Mouse (Mus musculus) kidney, postnatal 0 days (tissue): ENCODE measurements around the gene Rdh13. TPM values are rescaled to one million over a fixed set of nuclear protein-coding genes. Genes with fewer than 3 reads are reported as not detected.

Experiments used
- ATAC-seq: fragments of 200-750 bp; cut with Nextera tagmentation; replicated peaks from 2 replicates; pipeline ENCODE4 v1.8.0; 2017; ENCODE audit warnings: low read depth, moderate number of reproducible peaks, moderate TSS enrichment, moderate library complexity; ENCODE audit not compliant: low FRiP score
- DNase-seq: peaks from one replicate; pipeline ENCODE4 v3.0.0-alpha.2; 2016; ENCODE audit warnings: low spot score
- H3K27ac ChIP-seq: fragments of 300-500 bp; sonication (generic); 2 replicates; pipeline ENCODE4 v1.5.1; 2014; ENCODE audit warnings: mild to moderate bottlenecking
- H3K27me3 ChIP-seq: fragments of 300-500 bp; sonication (generic); 2 replicates; pipeline ENCODE4 v1.6.1; 2014; ENCODE audit warnings: low read length, mixed read lengths; ENCODE audit not compliant: insufficient read depth
- H3K36me3 ChIP-seq: fragments of 300-500 bp; sonication (generic); 2 replicates; pipeline ENCODE4 v1.6.1; 2014; ENCODE audit warnings: low read length, mixed read lengths; ENCODE audit not compliant: insufficient read depth
- H3K4me1 ChIP-seq: fragments of 300-500 bp; sonication (generic); replicated peaks from 2 replicates; pipeline ENCODE4 v1.6.1; 2014; ENCODE audit warnings: antibody characterized with exemption, low read length, mixed read lengths; ENCODE audit not compliant: insufficient read depth
- H3K4me2 ChIP-seq: fragments of 300-500 bp; sonication (generic); 2 replicates; pipeline ENCODE4 v1.6.1; 2014; ENCODE audit warnings: mild to moderate bottlenecking, low read length, moderate library complexity, mixed read lengths
- H3K4me3 ChIP-seq: fragments of 300-500 bp; sonication (generic); replicated peaks from 2 replicates; pipeline ENCODE4 v1.5.1; 2014; ENCODE audit warnings: low read depth, low read length
- H3K9ac ChIP-seq: fragments of 300-500 bp; sonication (generic); 2 replicates; pipeline ENCODE4 v1.6.1; 2014; ENCODE audit warnings: low read depth, low read length
- H3K9me3 ChIP-seq: fragments of 300-500 bp; sonication (generic); replicated peaks from 2 replicates; pipeline ENCODE4 v1.6.1; 2016; ENCODE audit warnings: low read length, inconsistent platforms, mixed read lengths
- CTCF ChIP-seq: IDR thresholded peaks from 2 replicates; pipeline ENCODE4 v1.5.1; 2016; ENCODE audit warnings: antibody characterized with exemption, low read depth, mild to moderate bottlenecking, moderate library complexity
- WGBS: fragments of 180-500 bp; shearing (Covaris S2); extraction: QIAGEN DNeasy Blood & Tissue Kit; methylation state at CpG from one replicate; pipeline ENCODE4 v1.1.7; 2014; 5-methylcytosine and 5-hydroxymethylcytosine counted together
- polyA plus RNA-seq: library from polyadenylated mRNA; unstranded; fragments of >200 nt; fragmentation: Nextera tagmentation; extraction: Ambion mirVana; gene quantifications from 2 replicates; pipeline ENCODE4 v1.2.1, GENCODE M21; 2015

The Rdh13 gene
- 24.3 and 26.5 TPM in 2 replicates for polyA plus RNA-seq

DNA sequence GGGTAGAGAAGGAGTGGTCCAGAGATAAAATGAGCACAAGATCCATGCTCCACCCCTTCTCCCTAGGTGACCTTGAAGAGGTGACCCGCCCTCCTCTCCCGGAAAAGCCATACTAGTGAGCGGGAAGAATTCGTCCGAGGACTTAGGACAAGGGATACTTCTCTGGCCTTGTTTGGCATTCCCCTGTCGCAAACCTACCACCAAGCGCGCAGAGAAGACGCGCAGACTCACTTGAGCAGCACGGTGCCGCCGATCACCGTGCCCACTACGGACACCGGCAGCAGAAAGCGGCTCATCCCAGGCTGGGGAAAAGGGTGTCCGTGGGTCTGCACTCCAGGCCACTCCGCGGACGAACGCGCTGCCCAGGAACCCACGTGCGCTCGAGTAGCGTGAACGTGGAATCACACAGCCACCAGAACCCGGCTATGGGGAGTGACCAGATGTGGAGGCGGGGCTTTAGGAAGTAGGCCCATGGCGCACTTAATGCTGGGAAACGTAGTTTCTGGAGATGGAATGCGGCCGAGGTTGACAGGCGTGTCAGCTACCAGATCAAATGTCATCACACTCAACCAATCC, at the start of gene Rdh13:
Rdh13 (minus strand) TSS at position 434 of the 576 bp plus-strand sequence.
- 0% methylated on average over 35 of the region's 35 CpGs for WGBS
- Histone ChIP-seq H3K36me3 (peaks cover 17% of the 10 kb centered on the region; the same call in 1 of the 2 replicates), H3K4me3 (peak within 1 kb of the TSS; percentile 81), H3K27me3 (no peaks in the 10 kb centered on the region), H3K4me2 (peak within 1 kb of the TSS; percentile 75), H3K9ac (peak within 1 kb of the TSS; percentile 73), H3K27ac (peak within 1 kb of the TSS; percentile 76), H3K9me3 (no peaks in the 10 kb centered on the region), H3K4me1 (no peaks in the 10 kb centered on the region)
- peak; percentile 15 for TF ChIP-seq CTCF
- peak; percentile 97 for DNase-seq
- ATAC-seq = peak; percentile 95

DNA sequence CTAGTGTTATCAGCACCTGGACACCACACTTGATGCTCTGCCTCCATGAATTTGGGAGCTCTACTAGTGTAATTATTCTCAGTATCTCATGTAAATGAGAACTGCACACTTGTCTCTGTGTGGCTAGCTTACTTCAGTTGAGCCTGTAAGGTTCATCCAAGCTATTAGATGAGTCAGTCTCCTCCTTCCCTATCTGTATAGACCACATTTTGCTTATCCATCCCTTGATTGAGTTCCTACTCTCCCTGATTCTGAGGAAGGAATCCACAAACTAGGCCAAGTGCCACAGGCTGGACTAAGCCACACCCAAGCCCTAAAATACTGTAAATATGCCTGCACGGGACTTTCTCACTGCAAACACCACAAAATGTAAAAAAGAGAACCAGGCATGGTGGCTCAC, 48.5 kb upstream of the Rdh13 start:
- no peak for TF ChIP-seq CTCF
- H3K27me3 ChIP-seq = no peaks in the 10 kb centered on the region
- 58% methylated on average over 1 of the region's 1 CpGs for WGBS
- H3K4me2 ChIP-seq = no peak overlapping the region
- H3K4me1 ChIP-seq = peaks cover 3% of the 10 kb centered on the region; the same call in 1 of the 2 replicates
- DNase-seq (no peak), ATAC-seq (no peak)
- H3K36me3 ChIP-seq = peaks cover 27% of the 10 kb centered on the region; the same call in 1 of the 2 replicates
- no peaks in the 10 kb centered on the region for H3K9me3 ChIP-seq
- no peak overlapping the region for H3K27ac ChIP-seq
- H3K9ac ChIP-seq = no peak overlapping the region
- no peak overlapping the region for H3K4me3 ChIP-seq

DNA sequence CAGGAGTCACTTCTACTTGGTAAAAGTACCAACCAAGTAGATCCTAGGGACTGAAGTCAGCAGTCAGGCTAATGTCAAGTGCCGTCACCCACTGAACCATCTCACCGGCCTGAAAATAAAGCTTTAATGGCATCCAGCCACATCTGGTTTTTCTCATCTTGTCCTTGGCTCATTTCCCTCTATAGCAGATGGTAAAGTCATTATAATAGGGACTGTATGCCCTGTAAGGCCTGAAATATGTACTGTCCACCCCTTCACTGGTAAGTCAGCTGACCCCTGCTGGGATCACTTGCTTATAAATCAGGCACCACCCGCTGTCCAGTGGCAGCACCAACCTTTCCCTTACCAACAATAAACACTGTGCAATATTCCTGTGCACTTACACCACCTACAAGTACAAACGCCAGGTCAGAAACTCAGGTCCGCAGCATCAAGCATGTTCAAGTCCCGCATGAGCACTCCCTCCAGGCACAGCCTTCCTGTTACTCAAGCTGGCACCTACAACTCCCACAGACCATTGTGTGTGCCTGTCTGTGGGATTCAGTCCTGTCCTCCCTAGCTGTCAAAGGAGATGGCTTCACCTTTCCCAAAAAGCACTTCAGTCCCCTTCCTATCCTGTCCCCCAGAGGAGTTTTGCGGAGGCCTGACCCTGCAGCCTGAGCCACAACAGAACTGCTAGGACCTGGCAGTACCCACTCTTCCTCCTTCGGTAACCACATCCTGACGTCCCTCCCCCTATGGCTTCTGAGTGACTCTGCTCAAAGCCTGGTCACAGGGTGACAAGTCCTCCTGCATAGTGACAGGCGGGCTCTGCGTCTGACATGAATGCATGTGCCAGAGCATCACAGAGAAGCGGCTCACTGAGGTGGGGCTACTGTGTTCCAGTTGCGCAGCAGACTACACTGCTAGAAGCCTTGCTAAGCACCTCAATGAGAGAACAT, 47.1 kb upstream of the Rdh13 start:
- Histone ChIP-seq H3K9me3 (no peaks in the 10 kb centered on the region), H3K36me3 (peaks cover 27% of the 10 kb centered on the region; the same call in 1 of the 2 replicates), H3K4me1 (no peaks in the 10 kb centered on the region), H3K27me3 (no peaks in the 10 kb centered on the region), H3K9ac (no peak overlapping the region), H3K4me2 (no peak overlapping the region), H3K27ac (no peak overlapping the region), H3K4me3 (no peak overlapping the region)
- TF ChIP-seq CTCF = no peak
- DNase-seq (peak; percentile 56), ATAC-seq (peak; percentile 64)
- 54% methylated on average over 13 of the region's 13 CpGs for WGBS

DNA sequence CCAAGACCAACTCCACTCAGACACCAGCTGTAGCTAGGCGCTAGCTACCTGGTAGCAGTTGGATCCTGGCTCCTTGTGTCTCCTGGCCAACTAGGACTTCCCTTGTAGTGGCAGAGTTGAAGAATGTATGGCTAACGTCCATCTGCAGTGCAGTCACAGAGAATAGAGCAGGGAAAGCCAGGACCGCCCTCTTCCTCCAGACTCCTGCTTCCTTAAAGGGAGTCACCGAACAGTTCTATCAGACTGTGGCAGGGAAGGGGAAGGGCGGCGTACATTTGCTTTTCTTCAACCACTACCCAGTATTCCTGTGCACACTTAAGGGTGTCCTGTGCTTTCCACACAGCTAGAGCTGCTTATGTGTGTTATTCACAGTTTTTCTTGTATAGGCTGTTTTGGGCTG, 45.9 kb upstream of the Rdh13 start:
- Histone ChIP-seq H3K4me2 (no peak overlapping the region), H3K27me3 (no peaks in the 10 kb centered on the region), H3K9me3 (no peaks in the 10 kb centered on the region), H3K4me1 (no peaks in the 10 kb centered on the region), H3K36me3 (peaks cover 25% of the 10 kb centered on the region; the same call in 1 of the 2 replicates), H3K27ac (peak overlapping the region; percentile 48), H3K9ac (no peak overlapping the region), H3K4me3 (no peak overlapping the region)
- no peak for ATAC-seq
- DNase-seq = peak; percentile 44
- WGBS = 65% methylated on average over 6 of the region's 6 CpGs
- TF ChIP-seq CTCF = no peak

GRCm38 (mm10) chr7:4482281-4482680, 36.8 kb upstream of the Rdh13 start:
- H3K36me3 ChIP-seq = peaks cover 46% of the 10 kb centered on the region

DNA sequence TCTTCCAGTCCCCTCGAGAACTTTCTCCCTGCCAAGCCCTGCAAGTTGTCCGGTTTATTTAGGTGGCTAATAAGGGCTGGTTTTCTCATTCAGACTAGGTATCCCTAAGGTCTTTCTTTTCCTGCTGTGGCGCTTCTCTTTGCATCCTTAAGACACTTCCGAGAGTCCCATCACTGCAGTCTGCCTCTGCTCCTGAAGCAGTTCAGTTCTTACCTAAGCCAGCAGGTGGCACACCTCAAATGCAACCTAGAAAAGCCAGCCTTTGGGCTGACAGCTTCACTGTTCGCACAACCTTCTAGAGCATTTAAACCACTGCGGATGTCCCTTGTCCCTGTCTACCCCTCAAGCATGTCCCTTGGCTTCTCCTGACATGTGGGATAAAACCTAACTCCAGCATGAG, 34.2 kb upstream of the Rdh13 start:
- Histone ChIP-seq H3K4me2 (peak overlapping the region; percentile 64; the same call in 1 of the 2 replicates), H3K4me1 (peaks cover 9% of the 10 kb centered on the region; the same call in 1 of the 2 replicates), H3K27me3 (no peaks in the 10 kb centered on the region), H3K9ac (no peak overlapping the region), H3K36me3 (peaks cover 39% of the 10 kb centered on the region), H3K4me3 (no peak overlapping the region), H3K9me3 (no peaks in the 10 kb centered on the region), H3K27ac (no peak overlapping the region)
- ATAC-seq (no peak), DNase-seq (peak; percentile 79)
- peak; percentile 76 for TF ChIP-seq CTCF
- WGBS = 19% methylated on average over 6 of the region's 6 CpGs

More at GRCm38 (mm10) chr7:4482281-4482680, 36.8 kb upstream of the Rdh13 start:
- Histone ChIP-seq H3K4me1 (peaks cover 9% of the 10 kb centered on the region; the same call in 1 of the 2 replicates), H3K27ac (no peak overlapping the region), H3K9me3 (no peaks in the 10 kb centered on the region), H3K27me3 (no peaks in the 10 kb centered on the region), H3K4me3 (no peak overlapping the region), H3K4me2 (no peak overlapping the region), H3K9ac (no peak overlapping the region)
- ATAC-seq (no peak), DNase-seq (no peak)
- 80% methylated on average over 12 of the region's 12 CpGs for WGBS
- no peak for TF ChIP-seq CTCF
